Mouse (Mus musculus) kidney, postnatal 10 days (tissue): ENCODE data around the gene Tbc1d22b.
"Not testable (repeated sequence)": the region's sequence is repeated elsewhere in the genome, so short reads cannot be mapped to it uniquely, and the experiment has no call there.

ENCODE experiments used
- DNase-seq: peaks from one replicate; pipeline ENCODE4 v3.0.0; 2021; ENCODE audit warnings: mixed read lengths

The Tbc1d22b gene

GRCm38 (mm10) chr17:29549543-29550428, at the start of gene Tbc1d22b, which contains the start of gene Gm17657:
Gene Tbc1d22b (plus strand): TSS chr17:29549785.
Gene Gm17657 (minus strand): TSS chr17:29549638.
- peak; percentile 97 for DNase-seq

GRCm38 (mm10) chr17:29500243-29500740, 49.3 kb upstream of the Tbc1d22b start:
- DNase-seq: no peak

- no peak for DNase-seq
These were observed 48.6 kb upstream of the Tbc1d22b start for GRCm38 (mm10) chr17:29500802-29501469.

- no peak for DNase-seq
These were observed 47.4 kb upstream of the Tbc1d22b start for GRCm38 (mm10) chr17:29502005-29502668.

- peak; percentile 28 for DNase-seq
These were observed 46.6 kb upstream of the Tbc1d22b start for GRCm38 (mm10) chr17:29502669-29503665.

GRCm38 (mm10) chr17:29503700-29504099, 45.9 kb upstream of the Tbc1d22b start:
- DNase-seq: peak; percentile 15

- DNase-seq: peak; percentile 5
These were observed 40.5 kb upstream of the Tbc1d22b start for GRCm38 (mm10) chr17:29508927-29509608.

- DNase-seq: no peak
These were observed 38.9 kb upstream of the Tbc1d22b start for GRCm38 (mm10) chr17:29510691-29511090.

- peak; percentile 81 for DNase-seq
These were observed 36.4 kb upstream of the Tbc1d22b start for GRCm38 (mm10) chr17:29513044-29513730.

GRCm38 (mm10) chr17:29514435-29514834, 35.1 kb upstream of the Tbc1d22b start:
- DNase-seq: peak; percentile 87

GRCm38 (mm10) chr17:29518665-29519064, 30.9 kb upstream of the Tbc1d22b start:
- DNase-seq: not testable (repeated sequence)

GRCm38 (mm10) chr17:29519731-29520130, 29.9 kb upstream of the Tbc1d22b start:
- no peak for DNase-seq

- no peak for DNase-seq
These were observed 24.0 kb upstream of the Tbc1d22b start for GRCm38 (mm10) chr17:29525613-29526012.

GRCm38 (mm10) chr17:29528568-29529187, 20.9 kb upstream of the Tbc1d22b start:
- DNase-seq: peak; percentile 61

GRCm38 (mm10) chr17:29530508-29530907, 19.1 kb upstream of the Tbc1d22b start:
- no peak for DNase-seq

GRCm38 (mm10) chr17:29531278-29531677, 18.3 kb upstream of the Tbc1d22b start:
- no peak for DNase-seq

- no peak for DNase-seq
These were observed 17.7 kb upstream of the Tbc1d22b start for GRCm38 (mm10) chr17:29531757-29532384.

GRCm38 (mm10) chr17:29533866-29534265, 15.7 kb upstream of the Tbc1d22b start:
- DNase-seq: no peak

- no peak for DNase-seq
These were observed 9.2 kb upstream of the Tbc1d22b start for GRCm38 (mm10) chr17:29540426-29540825.

GRCm38 (mm10) chr17:29541419-29541818, 8.2 kb upstream of the Tbc1d22b start:
- peak; percentile 90 for DNase-seq
